Mouse (Mus musculus): ENCODE results near the gene Mki67. TPM values are rescaled to one million over a fixed set of nuclear protein-coding genes. Genes with fewer than 3 reads are reported as not detected.

Gene Mki67
- polyA plus RNA-seq, 1 experiment, result 0.28 TPM

- no peak overlapping the region for H3K27ac ChIP-seq (ENCODE audit: insufficient read depth, low read depth, low read length)
- no peak for TF ChIP-seq POLR2A (IDR thresholded peaks at IDR 0.05; ENCODE audit: low read depth, low read length)
- TF ChIP-seq CTCF (conservative IDR thresholded peaks at IDR 0.05; ENCODE audit: insufficient read depth, insufficient read length, low read depth, low read length), result no peak
- H3K36me3 ChIP-seq (ENCODE audit: control insufficient read depth, insufficient read depth, low read length), result no peaks in the 10 kb centered on the region
- H3K27me3 ChIP-seq (replicated peaks; ENCODE audit: control insufficient read depth, insufficient read depth, low read length), result no peaks in the 10 kb centered on the region
- H3K4me1 ChIP-seq (ENCODE audit: control insufficient read depth, insufficient read depth, low read length), result no peaks in the 10 kb centered on the region; the same call in 1 of the 2 replicates
- H3K4me3 ChIP-seq (ENCODE audit: insufficient read depth, low read depth, low read length), result no peak overlapping the region
- WGBS, result 93% methylated on average over 5 of the region's 5 CpGs
- no peak for DNase-seq
These were observed 18.2 kb upstream of the Mki67 start for GRCm38 (mm10) chr7:135734379-135734778.

GRCm38 (mm10) chr7:135728038-135728437 lies 11.9 kb upstream of the Mki67 start:
- Histone ChIP-seq H3K27ac (ENCODE audit: insufficient read depth, low read depth, low read length) (no peak overlapping the region), H3K27me3 (replicated peaks; ENCODE audit: control insufficient read depth, insufficient read depth, low read length) (no peaks in the 10 kb centered on the region), H3K36me3 (ENCODE audit: control insufficient read depth, insufficient read depth, low read length) (no peaks in the 10 kb centered on the region), H3K4me3 (ENCODE audit: insufficient read depth, low read depth, low read length) (no peak overlapping the region), H3K4me1 (ENCODE audit: control insufficient read depth, insufficient read depth, low read length) (peaks cover 4% of the 10 kb centered on the region; the same call in 1 of the 2 replicates)
- no peak for TF ChIP-seq POLR2A (IDR thresholded peaks at IDR 0.05; ENCODE audit: low read depth, low read length)
- TF ChIP-seq CTCF (conservative IDR thresholded peaks at IDR 0.05; ENCODE audit: insufficient read depth, insufficient read length, low read depth, low read length), result no peak
- no peak for DNase-seq
- WGBS, result 86% methylated on average over 12 of the region's 12 CpGs

- DNase-seq, result no peak
- Histone ChIP-seq H3K27ac (ENCODE audit: insufficient read depth, low read depth, low read length) (no peak overlapping the region), H3K27me3 (replicated peaks; ENCODE audit: control insufficient read depth, insufficient read depth, low read length) (no peaks in the 10 kb centered on the region), H3K4me3 (ENCODE audit: insufficient read depth, low read depth, low read length) (no peak overlapping the region), H3K4me1 (ENCODE audit: control insufficient read depth, insufficient read depth, low read length) (peaks cover 4% of the 10 kb centered on the region; the same call in 1 of the 2 replicates), H3K36me3 (ENCODE audit: control insufficient read depth, insufficient read depth, low read length) (no peaks in the 10 kb centered on the region)
- TF ChIP-seq CTCF (conservative IDR thresholded peaks at IDR 0.05; ENCODE audit: insufficient read depth, insufficient read length, low read depth, low read length), result no peak
- TF ChIP-seq POLR2A (IDR thresholded peaks at IDR 0.05; ENCODE audit: low read depth, low read length), result no peak
- 80% methylated on average over 1 of the region's 1 CpGs for WGBS
These were observed 10.5 kb upstream of the Mki67 start for GRCm38 (mm10) chr7:135726707-135727106.

GRCm38 (mm10) chr7:135723672-135724341 lies 7.6 kb upstream of the Mki67 start:
- 56% methylated on average over 6 of the region's 6 CpGs for WGBS
- H3K27ac ChIP-seq (ENCODE audit: insufficient read depth, low read depth, low read length), result no peak overlapping the region
- H3K4me3 ChIP-seq (ENCODE audit: insufficient read depth, low read depth, low read length), result no peak overlapping the region
- DNase-seq, result peak; percentile 20
- H3K27me3 ChIP-seq (replicated peaks; ENCODE audit: control insufficient read depth, insufficient read depth, low read length), result no peaks in the 10 kb centered on the region
- TF ChIP-seq POLR2A (IDR thresholded peaks at IDR 0.05; ENCODE audit: low read depth, low read length) (no peak), CTCF (conservative IDR thresholded peaks at IDR 0.05; ENCODE audit: insufficient read depth, insufficient read length, low read depth, low read length) (no peak)
- no peaks in the 10 kb centered on the region for H3K36me3 ChIP-seq (ENCODE audit: control insufficient read depth, insufficient read depth, low read length)
- peaks cover 4% of the 10 kb centered on the region; the same call in 1 of the 2 replicates for H3K4me1 ChIP-seq (ENCODE audit: control insufficient read depth, insufficient read depth, low read length)

- Histone ChIP-seq H3K36me3 (ENCODE audit: control insufficient read depth, insufficient read depth, low read length) (no peaks in the 10 kb centered on the region), H3K27me3 (replicated peaks; ENCODE audit: control insufficient read depth, insufficient read depth, low read length) (no peaks in the 10 kb centered on the region), H3K4me1 (ENCODE audit: control insufficient read depth, insufficient read depth, low read length) (peaks cover 4% of the 10 kb centered on the region; the same call in 1 of the 2 replicates), H3K4me3 (ENCODE audit: insufficient read depth, low read depth, low read length) (no peak overlapping the region), H3K27ac (ENCODE audit: insufficient read depth, low read depth, low read length) (no peak overlapping the region)
- TF ChIP-seq POLR2A (IDR thresholded peaks at IDR 0.05; ENCODE audit: low read depth, low read length) (no peak), CTCF (conservative IDR thresholded peaks at IDR 0.05; ENCODE audit: insufficient read depth, insufficient read length, low read depth, low read length) (no peak)
- no peak for DNase-seq
- WGBS, result 87% methylated on average over 6 of the region's 6 CpGs
These were observed 6.1 kb upstream of the Mki67 start for GRCm38 (mm10) chr7:135722011-135722838.

- 87% methylated on average over 7 of the region's 7 CpGs for WGBS
- no peak overlapping the region for H3K27ac ChIP-seq (ENCODE audit: insufficient read depth, low read depth, low read length)
- H3K4me3 ChIP-seq (ENCODE audit: insufficient read depth, low read depth, low read length), result no peak overlapping the region
- H3K4me1 ChIP-seq (ENCODE audit: control insufficient read depth, insufficient read depth, low read length), result peaks cover 4% of the 10 kb centered on the region; the same call in 1 of the 2 replicates
- H3K36me3 ChIP-seq (ENCODE audit: control insufficient read depth, insufficient read depth, low read length), result no peaks in the 10 kb centered on the region
- DNase-seq, result no peak
- TF ChIP-seq CTCF (conservative IDR thresholded peaks at IDR 0.05; ENCODE audit: insufficient read depth, insufficient read length, low read depth, low read length) (no peak), POLR2A (IDR thresholded peaks at IDR 0.05; ENCODE audit: low read depth, low read length) (no peak)
- H3K27me3 ChIP-seq (replicated peaks; ENCODE audit: control insufficient read depth, insufficient read depth, low read length), result no peaks in the 10 kb centered on the region
These were observed 5.4 kb upstream of the Mki67 start for GRCm38 (mm10) chr7:135721436-135721992.

Data from kidney, adult 2 months (tissue).